Mouse (Mus musculus): ENCODE measurements around the gene Abcc3.

- TF ChIP-seq USF1 (IDR thresholded peaks at IDR 0.05; ENCODE audit: low read depth) (no peak), POLR2A (IDR thresholded peaks at IDR 0.05; ENCODE audit: insufficient read length, low read depth) (no peak), REST (IDR thresholded peaks at IDR 0.05; ENCODE audit: insufficient read depth, insufficient read length) (no peak), MAX (IDR thresholded peaks at IDR 0.05; ENCODE audit: low read depth) (no peak), TCF3 (IDR thresholded peaks at IDR 0.05; ENCODE audit: insufficient read length, low read depth) (no peak), TCF12 (IDR thresholded peaks at IDR 0.05; ENCODE audit: insufficient read depth, poor library complexity, severe bottlenecking) (no peak)
Measured at GRCm38 (mm10) chr11:94346611-94347010, 46.2 kb downstream of the Abcc3 start.
